Mouse (Mus musculus): ENCODE data around the gene Nucb1. TPM values are rescaled to one million over a fixed set of nuclear protein-coding genes. Genes with fewer than 3 reads are reported as not detected.

The Nucb1 gene
- polyA plus RNA-seq, 1 experiment from 2014 or later = 149 TPM

DNA sequence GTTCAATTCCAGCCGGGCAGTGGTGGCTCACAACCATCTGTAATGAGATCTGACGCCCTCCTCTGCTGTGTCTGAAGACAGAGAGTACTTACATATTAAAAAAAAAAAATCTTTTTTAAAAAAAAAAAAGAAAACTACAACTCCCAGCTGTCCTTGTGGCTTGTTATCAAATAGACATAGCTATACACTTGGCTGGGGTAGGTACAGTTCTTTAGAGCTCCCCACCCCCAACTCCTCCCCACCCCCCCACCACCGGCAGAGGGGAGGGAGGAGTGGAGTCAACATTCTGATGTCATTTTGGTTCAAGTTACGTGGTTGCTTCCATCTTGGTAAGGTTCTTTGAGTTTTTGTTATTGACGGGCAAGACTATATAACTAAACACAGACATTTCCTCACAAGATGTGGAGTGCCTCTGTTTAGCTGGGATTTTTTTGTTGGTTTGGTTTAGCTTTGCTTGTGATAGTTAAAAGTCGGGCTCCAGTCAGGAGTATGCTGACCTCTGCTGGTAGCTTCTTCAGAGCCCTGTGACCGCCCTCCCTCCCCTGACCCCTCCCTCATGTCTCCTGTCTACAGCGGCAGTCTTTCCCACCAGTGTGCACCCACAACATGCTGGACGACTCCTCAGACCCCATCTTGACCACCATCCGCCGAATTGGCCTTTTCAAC lies 62.7 kb downstream of the Nucb1 start:
- Histone ChIP-seq H3K27me3 (no peaks in the 10 kb centered on the region), H3K36me3 (peaks cover 72% of the 10 kb centered on the region), H3K27ac (no peak overlapping the region), H3K4me3 (replicated peaks) (no peak overlapping the region), H3K9me3 (no peaks in the 10 kb centered on the region), H3K9ac (replicated peaks) (no peak overlapping the region), H3K4me1 (replicated peaks) (no peaks in the 10 kb centered on the region; the same call in 1 of the 2 replicates), H3K4me2 (no peak overlapping the region)
- no peak for ATAC-seq (ENCODE audit: insufficient number of reproducible peaks, insufficient read depth, low FRiP score, low TSS enrichment, low read depth)
- WGBS = 25% methylated on average over 11 of the region's 11 CpGs

DNA sequence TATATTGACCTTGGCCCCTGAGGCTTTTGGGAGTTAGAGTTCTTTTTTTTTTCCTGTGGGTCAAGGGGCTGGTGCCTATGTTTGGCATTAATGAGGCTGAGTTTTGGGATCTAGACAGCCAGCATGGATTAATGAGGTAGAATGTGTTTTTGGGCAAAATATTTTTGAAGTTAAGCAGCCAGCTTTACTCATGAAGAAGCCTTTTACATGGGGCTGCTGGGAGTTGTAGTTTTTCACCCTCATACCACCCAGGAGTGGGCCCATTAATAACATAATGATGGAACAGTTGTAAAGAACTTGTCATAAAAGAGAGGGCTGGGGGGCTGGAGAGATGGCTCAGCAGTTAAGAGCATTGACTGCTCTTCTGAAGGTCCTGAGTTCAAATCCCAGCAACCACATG lies 63.6 kb downstream of the Nucb1 start:
- H3K4me2 ChIP-seq = no peak overlapping the region
- H3K9me3 ChIP-seq = no peaks in the 10 kb centered on the region
- no peaks in the 10 kb centered on the region for H3K27me3 ChIP-seq
- H3K36me3 ChIP-seq = peaks cover 68% of the 10 kb centered on the region
- H3K27ac ChIP-seq = no peak overlapping the region
- ATAC-seq (ENCODE audit: insufficient number of reproducible peaks, insufficient read depth, low FRiP score, low TSS enrichment, low read depth) = no peak
- H3K9ac ChIP-seq (replicated peaks) = no peak overlapping the region
- H3K4me1 ChIP-seq (replicated peaks) = no peaks in the 10 kb centered on the region; the same call in 1 of the 2 replicates
- H3K4me3 ChIP-seq (replicated peaks) = no peak overlapping the region

GRCm38 (mm10) chr7:45443526-45444420 lies 66.4 kb downstream of the Nucb1 start:
- Histone ChIP-seq H3K36me3 (peaks cover 73% of the 10 kb centered on the region), H3K4me3 (replicated peaks) (no peak overlapping the region), H3K4me2 (no peak overlapping the region), H3K27me3 (no peaks in the 10 kb centered on the region), H3K4me1 (replicated peaks) (no peaks in the 10 kb centered on the region; the same call in 1 of the 2 replicates), H3K9me3 (no peaks in the 10 kb centered on the region), H3K27ac (no peak overlapping the region), H3K9ac (replicated peaks) (no peak overlapping the region)
- no peak for ATAC-seq (ENCODE audit: insufficient number of reproducible peaks, insufficient read depth, low FRiP score, low TSS enrichment, low read depth)
- 86% methylated on average over 22 of the region's 22 CpGs for WGBS

Small RNAs within 50 kb of the gene (microRNA-seq; reads per million reads assigned to microRNA genes)
- not detected for gene Gm22133

Other genes with a start within 250 kb of the Nucb1 start
- not detected in 2 replicates for gene Slc6a21, start 232.9 kb downstream of the Nucb1 start, polyA plus RNA-seq (2016; fragmentation: Nextera tagmentation; extraction: Ambion mirVana)
- gene Trpm4, start 176.6 kb downstream of the Nucb1 start, polyA plus RNA-seq (2016; fragmentation: Nextera tagmentation; extraction: Ambion mirVana) = 14.0 and 16.1 TPM in 2 replicates
- 1.8 and 1.9 TPM in 2 replicates for gene Hrc, start 175.1 kb downstream of the Nucb1 start, polyA plus RNA-seq (2016; fragmentation: Nextera tagmentation; extraction: Ambion mirVana)
- gene Ppfia3, start 143.4 kb downstream of the Nucb1 start, polyA plus RNA-seq (2016; fragmentation: Nextera tagmentation; extraction: Ambion mirVana) = 6.4 and 8.4 TPM in 2 replicates
- 1.4 and 1.8 TPM in 2 replicates for gene Lin7b, start 139.8 kb downstream of the Nucb1 start, polyA plus RNA-seq (2016; fragmentation: Nextera tagmentation; extraction: Ambion mirVana)
- 341 and 347 TPM in 2 replicates for gene Snrnp70, start 114.7 kb downstream of the Nucb1 start, polyA plus RNA-seq (2016; fragmentation: Nextera tagmentation; extraction: Ambion mirVana)
- gene Kcna7, start 104.8 kb downstream of the Nucb1 start, polyA plus RNA-seq (2016; fragmentation: Nextera tagmentation; extraction: Ambion mirVana) = 0.13 and 0.18 TPM in 2 replicates
- 3.9 and 5.6 TPM in 2 replicates for gene Ntf5, start 96.7 kb downstream of the Nucb1 start, polyA plus RNA-seq (2016; fragmentation: Nextera tagmentation; extraction: Ambion mirVana)
- 0.33 TPM in 1 of 2 replicates, not detected in the other for gene Lhb, start 89.6 kb downstream of the Nucb1 start, polyA plus RNA-seq (2016; fragmentation: Nextera tagmentation; extraction: Ambion mirVana)
- gene Gys1, start 75.6 kb downstream of the Nucb1 start, polyA plus RNA-seq (2016; fragmentation: Nextera tagmentation; extraction: Ambion mirVana) = 45.2 and 46.2 TPM in 2 replicates
- gene Ruvbl2, start 72.3 kb downstream of the Nucb1 start, polyA plus RNA-seq (2016; fragmentation: Nextera tagmentation; extraction: Ambion mirVana) = 155 and 156 TPM in 2 replicates
- 4,887 and 4,953 TPM in 2 replicates for gene Ftl1, start 50.5 kb downstream of the Nucb1 start, polyA plus RNA-seq (2016; fragmentation: Nextera tagmentation; extraction: Ambion mirVana)
- 224 and 230 TPM in 2 replicates for gene Bax, start 43.5 kb downstream of the Nucb1 start, polyA plus RNA-seq (2016; fragmentation: Nextera tagmentation; extraction: Ambion mirVana)
- 1.4 TPM in 2 replicates for gene Tulp2, start 28.5 kb downstream of the Nucb1 start, polyA plus RNA-seq (2016; fragmentation: Nextera tagmentation; extraction: Ambion mirVana)
- not detected in 2 replicates for gene Gm45808, start 23.6 kb downstream of the Nucb1 start, polyA plus RNA-seq (2016; fragmentation: Nextera tagmentation; extraction: Ambion mirVana)
- 3.2 and 3.3 TPM in 2 replicates for gene Dhdh, start 21.6 kb downstream of the Nucb1 start, polyA plus RNA-seq (2016; fragmentation: Nextera tagmentation; extraction: Ambion mirVana)
- gene Ppp1r15a, start 15.9 kb upstream of the Nucb1 start, polyA plus RNA-seq (2016; fragmentation: Nextera tagmentation; extraction: Ambion mirVana) = 26.0 and 27.1 TPM in 2 replicates
- 1.4 TPM in 2 replicates for gene Plekha4, start 15.9 kb upstream of the Nucb1 start, polyA plus RNA-seq (2016; fragmentation: Nextera tagmentation; extraction: Ambion mirVana)
- 0.55 and 1.1 TPM in 2 replicates for gene Hsd17b14, start 44.5 kb upstream of the Nucb1 start, polyA plus RNA-seq (2016; fragmentation: Nextera tagmentation; extraction: Ambion mirVana)
- gene Bcat2, start 59.7 kb upstream of the Nucb1 start, polyA plus RNA-seq (2016; fragmentation: Nextera tagmentation; extraction: Ambion mirVana) = 50.4 and 56.5 TPM in 2 replicates
- not detected in 2 replicates for gene Fgf21, start 105.1 kb upstream of the Nucb1 start, polyA plus RNA-seq (2016; fragmentation: Nextera tagmentation; extraction: Ambion mirVana)
- not detected in 2 replicates for gene Fut1, start 106.9 kb upstream of the Nucb1 start, polyA plus RNA-seq (2016; fragmentation: Nextera tagmentation; extraction: Ambion mirVana)
- 0.13 and 0.17 TPM in 2 replicates for gene Izumo1, start 111.4 kb upstream of the Nucb1 start, polyA plus RNA-seq (2016; fragmentation: Nextera tagmentation; extraction: Ambion mirVana)
- 11.7 and 13.4 TPM in 2 replicates for gene Rasip1, start 117.1 kb upstream of the Nucb1 start, polyA plus RNA-seq (2016; fragmentation: Nextera tagmentation; extraction: Ambion mirVana)
- gene Mamstr, start 129.6 kb upstream of the Nucb1 start, polyA plus RNA-seq (2016; fragmentation: Nextera tagmentation; extraction: Ambion mirVana) = 5.7 and 5.9 TPM in 2 replicates
- 0.15 TPM in 2 replicates for gene Fut2, start 156.0 kb upstream of the Nucb1 start, polyA plus RNA-seq (2016; fragmentation: Nextera tagmentation; extraction: Ambion mirVana)
- 0.13 and 0.23 TPM in 2 replicates for gene Ntn5, start 173.6 kb upstream of the Nucb1 start, polyA plus RNA-seq (2016; fragmentation: Nextera tagmentation; extraction: Ambion mirVana)
- gene Sec1, start 184.0 kb upstream of the Nucb1 start, polyA plus RNA-seq (2016; fragmentation: Nextera tagmentation; extraction: Ambion mirVana) = 0.40 and 0.74 TPM in 2 replicates
- 8.8 and 12.6 TPM in 2 replicates for gene Car11, start 189.4 kb upstream of the Nucb1 start, polyA plus RNA-seq (2016; fragmentation: Nextera tagmentation; extraction: Ambion mirVana)
- gene Dbp, start 194.7 kb upstream of the Nucb1 start, polyA plus RNA-seq (2016; fragmentation: Nextera tagmentation; extraction: Ambion mirVana) = 6.4 and 8.5 TPM in 2 replicates
- gene Rpl18, start 205.1 kb upstream of the Nucb1 start, polyA plus RNA-seq (2016; fragmentation: Nextera tagmentation; extraction: Ambion mirVana) = 990 and 1,038 TPM in 2 replicates
- gene Sphk2, start 207.6 kb upstream of the Nucb1 start, polyA plus RNA-seq (2016; fragmentation: Nextera tagmentation; extraction: Ambion mirVana) = 32.5 TPM in 2 replicates
- 1.0 and 1.3 TPM in 2 replicates for gene Fam83e, start 210.8 kb upstream of the Nucb1 start, polyA plus RNA-seq (2016; fragmentation: Nextera tagmentation; extraction: Ambion mirVana)
- gene Spaca4, start 215.4 kb upstream of the Nucb1 start, polyA plus RNA-seq (2016; fragmentation: Nextera tagmentation; extraction: Ambion mirVana) = not detected in 2 replicates